Mouse (Mus musculus): ENCODE measurements around the gene AC109138.7.
"Not testable (repeated sequence)": the region's sequence is repeated elsewhere in the genome, so short reads cannot be mapped to it uniquely, and the experiment has no call there.

Gene AC109138.7

GRCm38 (mm10) chr19:4218784-4219183 lies 4.6 kb downstream of the AC109138.7 start:
- no peak for DNase-seq

GRCm38 (mm10) chr19:4219943-4220342 lies 5.8 kb downstream of the AC109138.7 start:
- DNase-seq: no peak

- peak; percentile 59 for DNase-seq
Measured at GRCm38 (mm10) chr19:4220416-4220815, 6.3 kb downstream of the AC109138.7 start.

GRCm38 (mm10) chr19:4220957-4221743 lies 7.0 kb downstream of the AC109138.7 start:
- DNase-seq: peak; percentile 53

GRCm38 (mm10) chr19:4222165-4222564 lies 8.0 kb downstream of the AC109138.7 start:
- no peak for DNase-seq

GRCm38 (mm10) chr19:4226779-4227178 lies 12.6 kb downstream of the AC109138.7 start:
- no peak for DNase-seq

- no peak for DNase-seq
Measured at GRCm38 (mm10) chr19:4227446-4227845, 13.3 kb downstream of the AC109138.7 start.

- peak; percentile 81 for DNase-seq
Measured at GRCm38 (mm10) chr19:4227894-4228678, 13.9 kb downstream of the AC109138.7 start.

GRCm38 (mm10) chr19:4228891-4229290 lies 14.7 kb downstream of the AC109138.7 start:
- no peak for DNase-seq

- no peak for DNase-seq
Measured at GRCm38 (mm10) chr19:4229451-4230076, 15.4 kb downstream of the AC109138.7 start.

- DNase-seq: no peak
Measured at GRCm38 (mm10) chr19:4230415-4230814, 16.3 kb downstream of the AC109138.7 start.

GRCm38 (mm10) chr19:4231253-4232185 lies 17.4 kb downstream of the AC109138.7 start, which contains the start of gene Pold4:
Gene Pold4, plus strand, starts transcription at chr19:4231899.
- peak; percentile 99 for DNase-seq

GRCm38 (mm10) chr19:4232186-4232572 lies 18.0 kb downstream of the AC109138.7 start:
- DNase-seq: no peak

GRCm38 (mm10) chr19:4232651-4233050 lies 18.5 kb downstream of the AC109138.7 start:
- DNase-seq: no peak

- no peak for DNase-seq
Measured at GRCm38 (mm10) chr19:4234548-4234947, 20.4 kb downstream of the AC109138.7 start.

GRCm38 (mm10) chr19:4240247-4240668 lies 26.1 kb downstream of the AC109138.7 start:
- no peak for DNase-seq

- no peak for DNase-seq
Measured at GRCm38 (mm10) chr19:4242416-4242815, 28.3 kb downstream of the AC109138.7 start.

GRCm38 (mm10) chr19:4244775-4245174 lies 30.6 kb downstream of the AC109138.7 start:
- no peak for DNase-seq

GRCm38 (mm10) chr19:4247010-4247409 lies 32.9 kb downstream of the AC109138.7 start:
- no peak for DNase-seq

- DNase-seq: not testable (repeated sequence)
Measured at GRCm38 (mm10) chr19:4248683-4249082, 34.5 kb downstream of the AC109138.7 start.

GRCm38 (mm10) chr19:4254230-4254629 lies 40.1 kb downstream of the AC109138.7 start:
- DNase-seq: no peak

GRCm38 (mm10) chr19:4255583-4256162 lies 41.5 kb downstream of the AC109138.7 start:
- no peak for DNase-seq
